Mouse (Mus musculus) heart, embryonic 15.5 days (tissue): ENCODE results near the gene Lrrc8a. TPM values are rescaled to one million over a fixed set of nuclear protein-coding genes. Genes with fewer than 3 reads are reported as not detected.

Experiments used
- ATAC-seq: fragments of 200-750 bp; cut with Nextera tagmentation; replicated peaks from 2 replicates; pipeline ENCODE4 v1.8.0; 2017; ENCODE audit warnings: low read depth, moderate TSS enrichment; ENCODE audit not compliant: insufficient number of reproducible peaks, insufficient read depth, low FRiP score
- H3K27ac ChIP-seq: fragments of 300-500 bp; sonication (generic); 2 replicates; pipeline ENCODE4 v1.5.1; 2015; ENCODE audit warnings: mild to moderate bottlenecking, inconsistent platforms
- H3K27me3 ChIP-seq: fragments of 300-500 bp; sonication (generic); 2 replicates; pipeline ENCODE4 v1.6.1; 2015; ENCODE audit warnings: inconsistent platforms
- H3K36me3 ChIP-seq: fragments of 300-500 bp; sonication (generic); 2 replicates; pipeline ENCODE4 v1.6.1; 2015; ENCODE audit warnings: mild to moderate bottlenecking, inconsistent platforms
- H3K4me1 ChIP-seq: fragments of 300-500 bp; sonication (generic); replicated peaks from 2 replicates; pipeline ENCODE4 v1.6.1; 2015; ENCODE audit warnings: inconsistent platforms
- H3K4me2 ChIP-seq: fragments of 300-500 bp; sonication (generic); 2 replicates; pipeline ENCODE4 v1.6.1; 2015; ENCODE audit warnings: inconsistent platforms, mild to moderate bottlenecking, moderate library complexity
- H3K4me3 ChIP-seq: fragments of 300-500 bp; sonication (generic); 2 replicates; pipeline ENCODE4 v1.5.1; 2015; ENCODE audit warnings: mild to moderate bottlenecking, inconsistent platforms
- H3K9ac ChIP-seq: fragments of 300-500 bp; sonication (generic); 2 replicates; pipeline ENCODE4 v1.6.1; 2015; ENCODE audit warnings: mild to moderate bottlenecking, inconsistent platforms
- H3K9me3 ChIP-seq: fragments of 300-500 bp; sonication (generic); replicated peaks from 2 replicates; pipeline ENCODE4 v1.6.1; 2016; ENCODE audit warnings: inconsistent platforms
- WGBS: fragments of 180-500 bp; shearing (Covaris S2); methylation state at CpG from one replicate; pipeline ENCODE4 v1.1.7; 2015; ENCODE audit warnings: mixed read lengths; 5-methylcytosine and 5-hydroxymethylcytosine counted together
- polyA plus RNA-seq: library from polyadenylated mRNA; unstranded; fragments of >200 nt; fragmentation: Nextera tagmentation; extraction: Ambion mirVana; gene quantifications from 2 replicates; pipeline ENCODE4 v1.2.1, GENCODE M21; 2015

Gene Lrrc8a
- polyA plus RNA-seq, 1 experiment from 2014 or later = 37.7 TPM

- peak overlapping the region; percentile 85 for H3K4me2 ChIP-seq
- peaks cover 19% of the 10 kb centered on the region for H3K4me1 ChIP-seq
- ATAC-seq = peak; percentile 45
- H3K9me3 ChIP-seq = no peaks in the 10 kb centered on the region
- 12% methylated on average over 38 of the region's 38 CpGs for WGBS
- peak overlapping the region; percentile 67 for H3K27ac ChIP-seq
- peak overlapping the region; percentile 89 for H3K9ac ChIP-seq
- no peaks in the 10 kb centered on the region for H3K27me3 ChIP-seq
- peak overlapping the region; percentile 91 for H3K4me3 ChIP-seq
- H3K36me3 ChIP-seq = no peaks in the 10 kb centered on the region
These were observed 48.1 kb downstream of the Lrrc8a start for GRCm38 (mm10) chr2:30285416-30286181.

GRCm38 (mm10) chr2:30286192-30287026, 48.9 kb downstream of the Lrrc8a start, which contains the start of the genes Dolk and Nup188:
Dolk (minus strand) TSS chr2:30286334.
Nup188 (plus strand) TSS chr2:30286397.
- no peaks in the 10 kb centered on the region for H3K27me3 ChIP-seq
- peak within 1 kb of the TSS; percentile 85 for H3K4me2 ChIP-seq
- WGBS = under 1% methylated on average over 68 of the region's 68 CpGs
- H3K4me3 ChIP-seq = peak within 1 kb of the TSS; percentile 91
- H3K4me1 ChIP-seq = peaks cover 19% of the 10 kb centered on the region
- H3K9ac ChIP-seq = peak within 1 kb of the TSS; percentile 89
- H3K27ac ChIP-seq = peak within 1 kb of the TSS; percentile 76
- H3K9me3 ChIP-seq = no peaks in the 10 kb centered on the region
- ATAC-seq = peak; percentile 96
- no peaks in the 10 kb centered on the region for H3K36me3 ChIP-seq

- no peaks in the 10 kb centered on the region for H3K27me3 ChIP-seq
- H3K9me3 ChIP-seq = no peaks in the 10 kb centered on the region
- H3K36me3 ChIP-seq = no peaks in the 10 kb centered on the region
- 0% methylated on average over 10 of the region's 10 CpGs for WGBS
- H3K27ac ChIP-seq = peak overlapping the region; percentile 76
- H3K4me2 ChIP-seq = peak overlapping the region; percentile 85
- H3K9ac ChIP-seq = peak overlapping the region; percentile 89
- ATAC-seq = no peak
- peak overlapping the region; percentile 91 for H3K4me3 ChIP-seq
- H3K4me1 ChIP-seq = peaks cover 19% of the 10 kb centered on the region
These were observed 49.5 kb downstream of the Lrrc8a start for GRCm38 (mm10) chr2:30287027-30287373.

DNA sequence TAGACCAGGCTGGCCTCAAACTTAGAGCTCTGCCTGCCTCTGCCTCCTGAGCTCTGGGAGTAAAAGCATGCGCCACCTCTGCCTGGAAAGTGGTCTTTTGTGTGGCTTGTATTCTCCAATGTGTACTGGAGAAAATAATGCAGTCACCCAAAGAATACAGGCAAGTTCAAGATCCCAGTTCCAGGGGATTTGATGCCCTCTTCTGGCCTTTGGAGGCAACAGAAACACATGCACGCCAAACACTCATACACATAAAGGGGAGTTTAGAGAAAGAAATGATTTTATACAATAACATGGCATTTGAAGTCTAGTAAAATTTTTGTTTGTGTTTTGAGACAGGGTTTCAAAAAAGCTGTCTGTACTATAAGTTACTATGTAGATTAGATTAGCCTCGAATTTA, 62.0 kb downstream of the Lrrc8a start:
- Histone ChIP-seq H3K36me3 (peaks cover 63% of the 10 kb centered on the region), H3K9me3 (no peaks in the 10 kb centered on the region), H3K4me1 (no peaks in the 10 kb centered on the region), H3K27me3 (no peaks in the 10 kb centered on the region), H3K27ac (no peak overlapping the region), H3K4me2 (no peak overlapping the region), H3K9ac (no peak overlapping the region), H3K4me3 (no peak overlapping the region)
- WGBS = 72% methylated on average over 3 of the region's 3 CpGs
- no peak for ATAC-seq

DNA sequence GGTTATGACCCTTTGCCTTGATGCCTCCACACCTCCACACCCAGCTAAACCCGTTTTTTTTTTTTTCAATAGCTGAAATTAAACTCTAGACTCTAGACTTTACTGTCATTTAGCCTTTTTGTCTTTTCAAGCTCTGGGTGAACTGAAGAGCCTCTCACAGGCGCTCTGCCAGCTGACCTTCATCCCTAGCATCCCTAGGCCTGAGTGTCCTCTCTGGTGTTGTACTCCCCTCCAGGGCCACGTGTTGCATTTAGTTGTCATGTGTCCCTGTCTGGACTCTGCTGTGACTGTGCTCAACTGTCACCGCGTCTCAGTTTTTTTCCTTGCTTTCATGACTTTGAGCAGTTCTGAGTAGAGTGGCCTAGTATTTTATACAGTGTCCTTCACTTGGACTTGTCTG, 62.5 kb downstream of the Lrrc8a start:
- no peaks in the 10 kb centered on the region for H3K27me3 ChIP-seq
- H3K9me3 ChIP-seq = no peaks in the 10 kb centered on the region
- peaks cover 67% of the 10 kb centered on the region for H3K36me3 ChIP-seq
- H3K27ac ChIP-seq = no peak overlapping the region
- no peak overlapping the region for H3K9ac ChIP-seq
- WGBS = 85% methylated on average over 5 of the region's 5 CpGs
- H3K4me2 ChIP-seq = no peak overlapping the region
- H3K4me3 ChIP-seq = no peak overlapping the region
- H3K4me1 ChIP-seq = no peaks in the 10 kb centered on the region
- no peak for ATAC-seq

DNA sequence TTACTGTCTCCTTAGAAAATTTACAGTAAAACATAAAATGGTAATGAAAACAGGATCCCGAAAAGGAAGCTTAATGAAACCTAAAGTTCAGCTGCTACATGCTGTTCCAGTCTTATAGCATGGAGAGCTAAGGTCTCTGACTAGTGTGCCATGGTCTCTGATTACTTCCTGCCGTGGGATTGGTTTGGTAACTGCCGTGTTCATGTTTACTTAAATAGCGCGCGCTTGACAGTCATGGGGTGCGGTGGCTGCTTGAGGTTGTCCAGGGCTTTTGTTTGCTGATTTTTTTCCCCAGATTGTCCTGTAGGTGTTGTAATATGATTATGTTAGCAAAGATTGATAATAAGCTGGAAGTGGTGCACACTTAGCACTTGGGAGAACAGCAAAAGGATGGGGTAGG, 68.6 kb downstream of the Lrrc8a start:
- ATAC-seq = no peak
- H3K9me3 ChIP-seq = no peaks in the 10 kb centered on the region
- WGBS = 91% methylated on average over 7 of the region's 7 CpGs

DNA sequence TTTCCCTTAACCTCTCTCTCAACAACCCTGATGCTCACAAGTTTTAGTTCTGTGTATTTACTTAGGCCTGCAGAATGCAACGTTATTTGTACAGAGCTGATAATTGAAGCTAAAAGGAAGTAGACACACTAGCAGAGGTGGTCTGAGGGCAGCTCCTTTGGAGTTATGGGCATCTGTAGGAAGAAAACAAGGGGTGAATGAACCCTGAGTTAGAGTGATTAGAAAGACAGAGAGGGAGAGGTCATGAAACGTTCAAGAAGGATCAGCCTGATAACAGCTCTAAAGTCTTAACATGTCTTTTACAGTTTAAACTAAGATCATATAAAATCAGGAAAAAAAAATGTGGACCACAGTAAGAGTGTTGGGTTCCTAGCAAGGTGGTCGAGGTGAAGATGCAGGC, 71.8 kb downstream of the Lrrc8a start:
- no peaks in the 10 kb centered on the region for H3K9me3 ChIP-seq
- WGBS = 81% methylated on average over 3 of the region's 3 CpGs
- H3K4me1 ChIP-seq = no peaks in the 10 kb centered on the region
- H3K27me3 ChIP-seq = no peaks in the 10 kb centered on the region
- peaks cover 92% of the 10 kb centered on the region for H3K36me3 ChIP-seq
- H3K27ac ChIP-seq = no peak overlapping the region
- no peak for ATAC-seq
- no peak overlapping the region for H3K4me3 ChIP-seq
- no peak overlapping the region for H3K9ac ChIP-seq
- H3K4me2 ChIP-seq = no peak overlapping the region

More for the DNA sequence above, 68.6 kb downstream of the Lrrc8a start:
- H3K4me3 ChIP-seq = no peak overlapping the region
- H3K4me2 ChIP-seq = no peak overlapping the region
- H3K27me3 ChIP-seq = no peaks in the 10 kb centered on the region
- H3K36me3 ChIP-seq = peaks cover 87% of the 10 kb centered on the region
- no peak overlapping the region for H3K9ac ChIP-seq
- H3K4me1 ChIP-seq = no peaks in the 10 kb centered on the region
- H3K27ac ChIP-seq = no peak overlapping the region

- no peak overlapping the region for H3K4me2 ChIP-seq
- H3K36me3 ChIP-seq = peaks cover 91% of the 10 kb centered on the region
- no peak overlapping the region for H3K4me3 ChIP-seq
- no peak for ATAC-seq
- H3K27ac ChIP-seq = no peak overlapping the region
- H3K9me3 ChIP-seq = no peaks in the 10 kb centered on the region
- H3K4me1 ChIP-seq = no peaks in the 10 kb centered on the region
- H3K27me3 ChIP-seq = no peaks in the 10 kb centered on the region
- 94% methylated on average over 2 of the region's 2 CpGs for WGBS
- no peak overlapping the region for H3K9ac ChIP-seq
These were observed 74.0 kb downstream of the Lrrc8a start for GRCm38 (mm10) chr2:30311481-30311880.

Other genes starting within 250 kb of the Lrrc8a start
- 18.7 and 25.0 TPM in 2 replicates for gene Wdr34, start 188.8 kb upstream of the Lrrc8a start, polyA plus RNA-seq
- 194 and 206 TPM in 2 replicates for gene Set, start 180.3 kb upstream of the Lrrc8a start, polyA plus RNA-seq
- 11.0 and 11.1 TPM in 2 replicates for gene Pkn3, start 160.0 kb upstream of the Lrrc8a start, polyA plus RNA-seq
- gene Zdhhc12, start 144.1 kb upstream of the Lrrc8a start, polyA plus RNA-seq = 25.8 and 31.3 TPM in 2 replicates
- gene Zer1, start 113.1 kb upstream of the Lrrc8a start, polyA plus RNA-seq = 5.0 and 6.8 TPM in 2 replicates
- gene Tbc1d13, start 104.0 kb upstream of the Lrrc8a start, polyA plus RNA-seq = 5.6 and 6.4 TPM in 2 replicates
- gene Endog, start 66.2 kb upstream of the Lrrc8a start, polyA plus RNA-seq = 33.9 and 35.1 TPM in 2 replicates
- 27.3 and 36.3 TPM in 2 replicates for gene Spout1, start 59.3 kb upstream of the Lrrc8a start, polyA plus RNA-seq
- gene Kyat1, start 31.9 kb upstream of the Lrrc8a start, polyA plus RNA-seq = 21.1 and 22.1 TPM in 2 replicates
- gene Gm28035, start 2.9 kb downstream of the Lrrc8a start, polyA plus RNA-seq = 0.33 and 0.38 TPM in 2 replicates
- gene Phyhd1, start 28.5 kb downstream of the Lrrc8a start, polyA plus RNA-seq = 8.4 and 10.1 TPM in 2 replicates
- not detected in 2 replicates for gene Gm28038, start 43.3 kb downstream of the Lrrc8a start, polyA plus RNA-seq
- gene Dolk, start 48.6 kb downstream of the Lrrc8a start, polyA plus RNA-seq = 26.9 and 32.0 TPM in 2 replicates
- 15.8 and 23.4 TPM in 2 replicates for gene Nup188, start 48.7 kb downstream of the Lrrc8a start, polyA plus RNA-seq
- gene Sh3glb2, start 121.6 kb downstream of the Lrrc8a start, polyA plus RNA-seq = 105 and 140 TPM in 2 replicates
- 32.6 and 35.5 TPM in 2 replicates for gene Miga2, start 126.5 kb downstream of the Lrrc8a start, polyA plus RNA-seq
- gene Dolpp1, start 154.5 kb downstream of the Lrrc8a start, polyA plus RNA-seq = 19.5 and 25.2 TPM in 2 replicates
- gene Crat, start 178.1 kb downstream of the Lrrc8a start, polyA plus RNA-seq = 108 and 109 TPM in 2 replicates
- 102 and 119 TPM in 2 replicates for gene Ptpa, start 178.3 kb downstream of the Lrrc8a start, polyA plus RNA-seq
- 1.7 and 2.0 TPM in 2 replicates for gene Ier5l, start 236.5 kb downstream of the Lrrc8a start, polyA plus RNA-seq